Mouse (Mus musculus): ENCODE measurements around the gene Samd5. TPM values are rescaled to one million over a fixed set of nuclear protein-coding genes. Genes with fewer than 3 reads are reported as not detected.

The Samd5 gene
- 0.45 and 0.70 TPM in 2 replicates for polyA plus RNA-seq (2012)

GRCm38 (mm10) chr10:9674561-9675521 is at the start of gene Samd5:
Gene Samd5 (minus strand): TSS chr10:9675208.

Other genes starting within 250 kb of the Samd5 start
- gene Stxbp5, start 225.9 kb upstream of the Samd5 start, polyA plus RNA-seq (2012) = 19.7 and 20.6 TPM in 2 replicates